Mouse (Mus musculus) liver (tissue): ENCODE results near the gene Cd7.
"Not testable (repeated sequence)": the region's sequence is repeated elsewhere in the genome, so short reads cannot be mapped to it uniquely, and the experiment has no call there.

Source experiments
- DNase-seq: peaks from one replicate; pipeline ENCODE4 v3.0.0-alpha.2; 2020; ENCODE audit warnings: mixed read lengths

Gene Cd7

GRCm38 (mm10) chr11:121045286-121045685, 6.1 kb upstream of the Cd7 start:
- DNase-seq = no peak

- not testable (repeated sequence) for DNase-seq
These were observed 3.8 kb upstream of the Cd7 start for GRCm38 (mm10) chr11:121043025-121043424.

GRCm38 (mm10) chr11:121042480-121042879, 3.3 kb upstream of the Cd7 start:
- no peak for DNase-seq

- no peak for DNase-seq
These were observed 2.4 kb upstream of the Cd7 start for GRCm38 (mm10) chr11:121041636-121042035.

GRCm38 (mm10) chr11:121041212-121041611, 2.0 kb upstream of the Cd7 start:
- peak; percentile 81 for DNase-seq

GRCm38 (mm10) chr11:121038366-121039240, 615 bp downstream of the Cd7 start:
- DNase-seq = no peak

- no peak for DNase-seq
These were observed 6.1 kb downstream of the Cd7 start for GRCm38 (mm10) chr11:121033118-121033517.

- no peak for DNase-seq
These were observed 12.0 kb downstream of the Cd7 start for GRCm38 (mm10) chr11:121027259-121027658.

- no peak for DNase-seq
These were observed 15.1 kb downstream of the Cd7 start for GRCm38 (mm10) chr11:121024163-121024562.

GRCm38 (mm10) chr11:121019501-121019900, 19.7 kb downstream of the Cd7 start:
- DNase-seq = no peak

- DNase-seq = peak; percentile 63
These were observed 21.5 kb downstream of the Cd7 start for GRCm38 (mm10) chr11:121017703-121018102.

GRCm38 (mm10) chr11:121015472-121015871, 23.7 kb downstream of the Cd7 start:
- DNase-seq = no peak

GRCm38 (mm10) chr11:121014896-121015300, 24.3 kb downstream of the Cd7 start:
- DNase-seq = no peak

GRCm38 (mm10) chr11:121013656-121014055, 25.6 kb downstream of the Cd7 start:
- no peak for DNase-seq

GRCm38 (mm10) chr11:121010044-121010755, 29.0 kb downstream of the Cd7 start:
- no peak for DNase-seq

GRCm38 (mm10) chr11:121006184-121006583, 33.0 kb downstream of the Cd7 start:
- no peak for DNase-seq

- DNase-seq = no peak
These were observed 34.9 kb downstream of the Cd7 start for GRCm38 (mm10) chr11:121004281-121004680.

- DNase-seq = no peak
These were observed 37.3 kb downstream of the Cd7 start for GRCm38 (mm10) chr11:121001966-121002365.

GRCm38 (mm10) chr11:120994741-120995140, 44.5 kb downstream of the Cd7 start:
- DNase-seq = no peak

GRCm38 (mm10) chr11:120993586-120993985, 45.6 kb downstream of the Cd7 start:
- no peak for DNase-seq

GRCm38 (mm10) chr11:120993080-120993479, 46.1 kb downstream of the Cd7 start:
- no peak for DNase-seq

GRCm38 (mm10) chr11:120991791-120992190, 47.4 kb downstream of the Cd7 start:
- no peak for DNase-seq

GRCm38 (mm10) chr11:120990951-120991526, 48.2 kb downstream of the Cd7 start, which contains the start of gene Csnk1d:
Gene Csnk1d (minus strand): TSS chr11:120991330.
- DNase-seq = peak; percentile 99
